Comparison of ENCODE assay signal across 24 mouse cellular contexts in the genomic region with DNA sequence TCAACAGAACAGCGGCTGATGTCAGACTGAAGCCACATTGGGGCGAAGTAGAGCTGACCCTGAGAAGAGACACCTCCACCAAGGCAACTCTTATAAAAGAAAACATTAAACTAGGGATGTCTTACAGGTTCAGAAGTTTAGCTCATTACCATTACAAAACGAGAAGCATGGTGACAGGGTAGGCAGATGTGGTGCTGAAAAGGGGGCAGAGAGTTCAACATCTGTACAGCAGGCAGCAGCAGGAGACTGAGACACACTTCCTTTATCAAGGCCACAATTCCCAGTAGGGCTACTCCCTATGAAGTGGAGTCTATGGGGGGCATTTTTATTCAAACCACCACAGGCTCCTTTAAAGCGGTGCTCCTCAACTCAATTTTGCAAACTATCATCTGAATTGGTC.
"Had no signal": no experiment of that assay in that cellular context is flagged by ENCODE, and none has a peak within 500 bp of the region (broad histone marks: within the 10 kb centered on the region; RNA-seq: fewer than 3 reads in every experiment).

No protein-coding gene starts in this region.

- H3K4me3 ChIP-seq: heart, adult 2 months; heart, embryonic 12.5 days; hindbrain, embryonic 10.5 days; hindbrain, embryonic 12.5 days; intestine, embryonic 15.5 days; layer of hippocampus, adult 2 months; left cerebral cortex, adult 2 months; limb, embryonic 13.5 days; limb, embryonic 15.5 days; liver, embryonic 13.5 days had no signal

- H3K36me3 ChIP-seq: heart, embryonic 12.5 days; hindbrain, embryonic 10.5 days; hindbrain, embryonic 12.5 days; intestine, embryonic 15.5 days; limb, embryonic 13.5 days; limb, embryonic 15.5 days; liver, embryonic 13.5 days had no signal

- DNase-seq: gastrocnemius, postnatal 14 days; gastrocnemius, postnatal 36 days; heart, adult 11 months; heart, adult 2 months; heart, postnatal 10 days; heart, postnatal 36 days; kidney, adult 18-20 months; kidney, adult 8-10 months; kidney, postnatal 10 days; kidney, postnatal 4 days; left cerebral cortex, postnatal 4 days; liver, embryonic 13.5 days had no signal

- ATAC-seq: hindbrain, embryonic 16.5 days; inflammation-experienced regulatory T-cells, adult 6 months; intestine, embryonic 15.5 days; intestine, postnatal 0 days had no signal

- H3K27me3 ChIP-seq: heart, embryonic 12.5 days; hindbrain, embryonic 12.5 days; intestine, embryonic 15.5 days; limb, embryonic 13.5 days; limb, embryonic 15.5 days; liver, embryonic 13.5 days had no signal

- H3K27ac ChIP-seq: heart, adult 2 months; hindbrain, embryonic 10.5 days; hindbrain, embryonic 12.5 days; hindbrain, embryonic 14.5 days; intestine, embryonic 15.5 days; layer of hippocampus, adult 2 months; left cerebral cortex, adult 2 months; limb, embryonic 13.5 days; limb, embryonic 15.5 days; liver, embryonic 13.5 days had no signal

- H3K9me3 ChIP-seq: heart, embryonic 12.5 days; hindbrain, embryonic 10.5 days; hindbrain, embryonic 12.5 days; intestine, embryonic 15.5 days; limb, embryonic 13.5 days; limb, embryonic 15.5 days; liver, embryonic 13.5 days had no signal
